Mouse (Mus musculus) cerebellum, adult 8-10 months (tissue): ENCODE measurements around the gene Bcl2l1.

Experiments used
- DNase-seq: peaks from one replicate; pipeline ENCODE4 v3.0.0; 2022

Gene Bcl2l1

DNA sequence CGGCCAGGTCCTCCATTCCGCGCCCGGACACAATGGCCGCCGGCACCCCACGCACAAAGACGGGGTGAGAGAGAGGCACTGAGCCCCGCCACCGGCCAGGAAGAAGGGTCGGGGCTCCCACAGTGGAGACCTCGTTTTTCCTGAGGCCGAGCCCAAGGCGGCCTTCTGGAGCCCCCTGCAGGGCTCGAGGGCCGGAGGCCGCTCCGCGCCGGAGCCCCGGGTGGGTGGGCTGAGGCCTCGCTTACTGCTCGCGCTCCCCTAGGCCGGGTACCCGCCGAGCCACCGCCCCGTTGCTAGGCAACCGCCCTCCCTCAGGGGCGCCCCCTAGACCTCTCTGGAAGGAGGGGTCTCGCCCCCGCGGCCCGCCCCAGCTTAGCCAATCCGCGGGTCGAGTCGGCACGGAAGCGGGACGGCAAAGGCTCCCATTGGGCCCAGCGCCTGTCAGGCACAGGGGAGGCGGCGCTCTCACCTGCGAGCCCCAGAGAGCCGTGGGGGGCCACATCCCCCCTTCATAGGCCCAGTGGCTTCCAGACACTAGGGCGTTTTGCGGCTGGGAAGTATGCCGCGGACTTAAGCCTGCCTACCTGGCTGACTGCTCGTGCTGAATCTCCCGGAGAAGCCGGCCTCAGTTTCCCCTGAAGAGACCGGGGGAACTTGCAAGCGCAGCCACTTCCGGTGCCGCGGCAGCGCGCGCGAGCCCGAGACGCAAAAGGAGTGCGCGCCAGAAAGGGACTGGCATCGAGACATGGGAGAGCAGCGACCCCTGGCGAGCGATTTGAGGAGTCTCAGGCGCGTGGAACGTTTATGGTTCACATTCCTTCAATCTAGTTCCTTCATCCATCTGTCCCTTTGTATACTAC is at the start of gene Bcl2l1:
TSS of gene Bcl2l1 (minus strand) at position 710 of the 860 bp plus-strand sequence.
- peak; percentile 97 for DNase-seq

DNA sequence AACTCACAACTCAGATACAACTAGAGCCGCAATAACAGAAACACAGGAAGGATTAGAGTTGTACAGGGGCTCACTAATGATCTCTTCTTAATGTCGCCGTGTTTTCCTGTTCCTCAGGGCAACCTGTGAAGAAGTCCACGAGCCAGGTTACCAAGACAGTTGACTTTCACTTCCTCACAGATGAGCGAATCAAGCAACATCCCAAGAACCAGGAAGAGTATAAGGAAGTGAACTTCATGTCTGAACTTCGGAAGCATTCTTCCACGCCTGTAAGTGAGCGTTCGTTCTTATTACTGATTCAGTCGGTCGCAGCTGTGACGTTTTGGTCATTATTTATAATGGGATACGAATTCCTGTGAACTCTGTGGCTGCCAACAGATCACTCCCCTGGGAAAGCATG is 49.4 kb upstream of the Bcl2l1 start:
- DNase-seq, result no peak

DNA sequence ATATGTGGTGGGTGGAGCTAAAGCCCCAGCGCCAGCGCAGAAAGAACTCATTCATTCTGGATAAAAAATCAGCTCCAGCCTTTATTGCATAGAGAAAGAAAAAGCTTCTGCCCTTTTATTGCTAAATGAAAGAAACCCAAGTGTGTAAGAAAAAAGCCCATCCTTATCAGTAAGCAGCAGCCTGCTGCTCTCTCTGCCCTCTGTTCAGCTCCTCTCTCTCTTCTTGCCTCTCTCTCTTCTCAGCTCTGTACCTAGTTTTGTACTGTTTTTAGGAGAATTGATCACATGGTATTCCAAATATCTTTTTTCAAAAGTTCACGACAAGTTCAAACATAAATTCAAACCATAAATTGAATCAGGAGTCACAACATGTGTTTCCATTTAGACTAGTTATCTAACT is 46.7 kb upstream of the Bcl2l1 start:
- DNase-seq, result no peak

DNA sequence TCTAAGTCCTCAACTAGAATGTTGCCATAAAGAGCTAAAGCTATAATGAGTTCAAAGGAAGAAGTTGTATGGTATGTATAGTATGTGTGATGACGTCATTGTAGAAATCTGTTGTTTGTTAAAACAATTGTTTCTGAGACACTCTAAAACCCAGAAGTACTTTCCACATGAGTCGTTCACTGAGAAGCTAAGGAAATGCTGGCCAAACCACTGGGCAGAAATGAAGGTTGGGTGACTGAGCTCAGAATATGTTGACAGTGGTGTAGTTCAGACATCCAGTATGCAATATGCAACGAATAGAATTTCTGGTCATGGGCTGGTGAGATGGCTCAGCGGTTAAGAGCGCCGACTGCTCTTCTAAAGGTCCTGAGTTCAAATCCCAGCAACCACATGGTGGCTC is 31.8 kb upstream of the Bcl2l1 start:
- no peak for DNase-seq

DNA sequence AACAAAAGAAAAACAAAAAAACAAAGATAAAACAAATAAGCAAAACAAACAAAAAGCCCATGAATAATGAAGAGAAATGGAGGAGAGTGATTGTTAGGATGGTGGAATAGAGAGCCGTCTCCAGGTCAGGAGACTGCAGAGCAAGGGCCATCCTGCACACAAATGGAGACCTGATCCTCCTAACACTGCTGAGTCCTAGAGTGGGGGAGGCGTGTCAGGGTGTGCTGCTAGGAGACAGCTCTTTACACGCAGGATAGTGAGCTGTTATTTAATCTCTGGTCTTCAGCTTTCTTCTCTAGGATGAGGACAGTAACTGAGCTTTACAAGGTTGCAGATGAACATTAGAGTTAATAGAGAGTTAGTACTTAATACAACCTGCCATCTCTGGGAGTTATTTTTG is 31.1 kb upstream of the Bcl2l1 start:
- no peak for DNase-seq

DNA sequence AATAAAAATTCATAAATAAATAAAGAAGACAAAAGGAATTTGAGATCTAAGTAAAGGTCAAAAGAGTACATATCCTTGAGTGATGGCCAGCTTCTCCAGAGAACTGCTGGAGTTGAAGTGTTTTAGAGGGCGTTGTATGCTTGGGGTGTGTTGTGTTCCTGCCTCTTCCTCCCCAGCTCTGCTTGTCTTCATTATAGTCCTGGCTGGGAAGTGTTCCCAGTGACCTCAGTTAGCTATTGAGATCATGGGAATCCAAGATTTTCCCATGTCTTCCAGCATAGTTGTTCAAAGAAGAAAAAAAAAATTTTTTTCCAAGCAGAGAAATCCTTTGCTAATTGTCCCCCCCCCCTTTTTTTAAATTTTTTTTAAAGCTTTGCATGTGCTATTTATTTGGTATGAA is 30.4 kb upstream of the Bcl2l1 start:
- no peak for DNase-seq

DNA sequence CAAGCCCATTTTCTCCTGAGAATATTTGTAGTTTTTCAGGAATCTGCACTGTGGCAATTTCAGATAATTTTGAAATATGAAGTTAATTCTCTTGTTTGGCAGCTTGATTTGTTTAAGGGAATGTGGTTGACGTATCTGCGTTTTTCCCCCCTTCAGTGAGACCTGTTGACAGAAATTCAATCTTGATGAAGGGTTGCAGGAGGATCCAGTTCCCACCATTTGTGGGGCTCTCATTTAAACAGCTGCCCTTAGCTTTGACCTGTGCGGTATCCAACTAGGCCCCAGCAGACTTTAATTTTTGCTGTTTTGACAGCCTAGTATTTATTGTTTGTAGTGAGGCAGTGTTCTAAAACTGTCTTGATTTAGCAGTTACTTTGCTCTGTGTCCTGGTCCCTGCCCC is 28.0 kb upstream of the Bcl2l1 start:
- no peak for DNase-seq

DNA sequence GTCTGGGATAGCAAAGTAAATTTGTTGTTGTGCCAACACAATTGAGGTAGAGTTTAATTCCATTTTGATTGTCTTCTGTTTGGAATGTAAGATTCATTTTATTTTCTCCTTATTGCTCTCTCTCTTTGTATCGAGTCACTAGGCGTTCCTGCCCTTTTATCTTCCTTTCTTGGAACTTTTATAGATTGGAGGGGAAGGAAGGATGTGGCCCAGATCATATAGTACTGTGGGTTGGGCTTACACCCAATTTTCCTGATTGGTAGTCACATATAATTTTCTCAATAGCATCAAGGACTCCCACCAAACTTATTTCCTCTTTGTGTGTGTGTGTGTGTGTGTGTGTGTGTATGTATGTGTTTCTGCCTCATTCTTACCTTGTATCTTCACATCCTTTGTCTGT is 16.9 kb upstream of the Bcl2l1 start:
- DNase-seq, result no peak

DNA sequence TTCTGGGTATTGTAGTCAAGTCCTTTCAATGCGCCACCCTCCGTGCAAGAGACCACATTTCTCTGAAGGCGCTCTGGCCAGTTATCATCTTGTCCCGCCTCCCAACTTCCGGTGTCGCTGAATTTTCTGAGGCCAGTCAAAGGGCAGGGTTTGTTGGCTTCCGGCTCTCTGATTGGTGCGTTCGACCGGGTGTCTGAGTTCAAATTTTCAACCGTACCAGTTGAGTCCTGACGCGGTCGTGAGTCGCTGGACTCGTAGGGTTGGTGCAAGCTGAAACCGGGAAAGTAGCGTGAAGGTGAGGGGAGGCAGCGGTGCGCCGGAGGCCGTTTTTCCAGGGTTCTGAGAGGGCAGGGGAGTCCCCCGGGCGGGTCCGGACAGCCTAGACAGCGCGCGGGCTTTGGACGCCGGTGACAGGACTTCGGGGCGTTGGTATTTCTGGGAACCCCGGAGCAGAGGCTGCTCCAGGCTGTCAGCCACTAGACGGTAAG is 16.3 kb upstream of the Bcl2l1 start, which contains the start of gene Tpx2:
TSS of gene Tpx2 (plus strand) at position 150 of the 488 bp plus-strand sequence.
- peak; percentile 98 for DNase-seq

DNA sequence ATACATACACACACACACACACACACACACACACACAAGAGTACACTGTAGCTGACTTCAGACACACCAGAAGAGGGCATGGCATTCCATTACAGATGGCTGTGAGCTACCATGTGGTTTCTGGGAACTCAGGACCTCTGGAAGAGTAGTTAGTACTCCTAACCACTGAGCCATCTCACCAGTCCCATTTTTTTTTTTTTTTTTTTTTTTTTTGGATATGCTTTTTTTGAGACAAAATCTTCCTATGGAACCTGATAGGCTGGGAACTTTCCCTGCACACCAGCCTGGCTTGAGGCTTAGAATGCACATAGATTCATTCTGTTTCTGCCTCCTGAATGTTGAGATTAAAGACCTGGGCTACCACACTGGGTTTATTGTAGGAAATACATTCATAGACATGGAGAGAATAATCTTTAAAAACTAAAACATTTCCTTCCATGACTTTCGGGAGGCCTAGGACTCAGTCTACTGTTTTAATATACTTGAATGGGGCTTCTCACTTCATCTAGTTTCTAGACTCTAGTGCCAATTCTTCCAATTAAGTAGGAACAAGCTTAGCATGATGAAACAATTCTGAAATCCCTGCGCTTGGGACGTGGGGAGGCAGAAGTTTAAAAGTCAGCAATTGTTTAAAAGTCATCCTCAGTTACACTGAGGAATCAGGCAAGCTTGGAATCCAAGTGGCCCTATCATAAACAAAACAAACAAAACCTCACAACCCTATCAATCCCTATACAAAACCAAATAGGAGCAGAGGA is 15.7 kb upstream of the Bcl2l1 start:
- DNase-seq, result no peak

DNA sequence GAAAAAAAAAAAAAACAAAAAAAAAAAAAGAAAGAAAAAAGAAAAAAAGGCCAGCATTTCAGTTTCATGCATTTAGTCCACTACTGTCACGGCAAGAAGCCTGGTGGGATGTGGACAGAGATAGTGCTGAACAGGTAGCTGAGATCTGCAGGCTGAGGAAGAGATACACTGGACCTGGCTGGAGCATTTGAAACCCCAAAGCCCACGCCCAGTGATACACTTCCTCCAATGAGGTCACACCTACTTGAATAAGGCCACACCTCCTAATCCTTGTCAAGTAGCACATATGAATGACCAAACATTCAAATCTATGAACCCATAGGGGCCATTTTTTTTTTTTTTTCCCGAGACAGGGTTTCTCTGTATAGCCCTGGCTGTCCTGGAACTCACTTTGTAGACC is 11.2 kb upstream of the Bcl2l1 start:
- no peak for DNase-seq

DNA sequence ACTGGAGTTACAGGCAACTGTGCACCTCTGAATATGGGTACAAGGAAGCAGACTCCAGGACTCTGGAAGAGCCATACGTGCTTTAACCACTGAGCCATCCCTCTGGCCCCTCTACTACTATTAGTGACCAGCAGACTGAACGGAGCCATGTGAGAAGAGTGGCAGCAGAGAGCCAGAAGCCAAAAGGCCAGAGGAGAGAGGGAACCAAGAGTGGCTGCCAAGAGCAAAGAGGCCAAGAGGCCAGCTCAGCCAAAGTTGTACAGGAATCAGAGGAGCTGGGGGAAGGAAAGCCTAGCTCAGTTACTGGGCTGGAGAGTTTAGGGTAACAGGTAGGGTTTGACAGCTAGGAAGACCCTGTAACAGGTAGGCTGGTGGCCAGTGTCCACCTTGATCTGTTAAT is 7.7 kb upstream of the Bcl2l1 start:
- DNase-seq, result no peak

DNA sequence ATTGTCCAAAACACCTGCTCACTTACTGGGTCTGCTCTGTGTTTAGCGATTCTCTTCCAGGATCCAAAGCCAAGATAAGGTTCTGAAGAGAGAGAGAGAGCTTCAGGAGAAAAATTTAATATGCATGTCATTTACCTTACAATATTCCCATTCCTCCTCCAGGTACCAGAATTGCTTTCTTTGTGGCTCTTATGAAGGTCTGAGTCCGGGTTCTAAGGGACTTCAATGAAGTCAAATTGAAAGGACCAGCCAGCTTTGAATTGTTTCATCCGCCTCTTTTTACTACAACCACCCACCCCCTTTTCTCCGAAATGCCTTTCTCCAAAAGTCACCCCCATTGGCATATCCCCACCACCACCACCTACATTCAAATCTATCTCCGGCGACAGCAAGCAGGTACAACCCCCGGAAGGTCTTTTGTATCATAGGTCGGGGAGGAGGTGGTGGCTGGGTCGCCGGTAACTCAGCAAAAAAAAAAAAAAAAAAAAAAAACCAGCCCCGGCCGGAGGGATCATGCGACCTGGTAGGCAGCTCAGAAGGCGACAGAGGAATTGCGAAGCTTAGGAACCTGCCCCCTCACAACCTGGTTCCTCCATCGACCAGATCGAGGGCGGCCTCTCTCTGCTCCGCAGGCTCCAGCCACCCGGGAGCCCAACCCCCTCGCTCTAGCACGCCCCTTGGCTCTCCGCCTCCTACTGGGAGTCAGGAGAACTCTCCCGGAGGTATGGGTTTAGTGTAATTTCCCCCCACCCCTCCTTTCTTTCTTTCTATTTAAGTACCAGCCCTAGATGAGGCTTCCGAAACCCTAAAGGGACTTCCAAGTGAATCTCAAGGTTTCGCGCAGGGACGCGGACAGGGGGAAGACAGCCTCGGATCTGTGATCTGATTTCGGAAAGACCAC is 1.3 kb downstream of the Bcl2l1 start:
- peak; percentile 81 for DNase-seq

DNA sequence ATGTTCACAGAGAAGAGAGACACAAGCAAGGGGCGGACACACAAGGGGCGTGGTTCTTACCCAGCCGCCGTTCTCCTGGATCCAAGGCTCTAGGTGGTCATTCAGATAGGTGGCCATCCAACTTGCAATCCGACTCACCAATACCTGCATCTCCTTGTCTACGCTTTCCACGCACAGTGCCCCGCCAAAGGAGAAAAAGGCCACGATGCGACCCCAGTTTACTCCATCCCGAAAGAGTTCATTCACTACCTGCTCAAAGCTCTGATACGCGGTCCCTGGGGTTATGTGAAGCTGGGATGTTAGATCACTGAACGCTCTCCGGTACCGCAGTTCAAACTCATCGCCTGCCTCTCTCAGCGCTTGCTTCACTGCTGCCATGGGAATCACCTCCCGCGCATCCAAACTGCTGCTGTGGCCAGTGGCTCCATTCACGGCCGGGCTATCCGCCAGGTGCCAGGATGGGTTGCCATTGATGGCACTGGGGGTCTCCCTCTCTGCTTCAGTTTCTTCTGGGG is 2.1 kb downstream of the Bcl2l1 start:
- DNase-seq, result no peak

DNA sequence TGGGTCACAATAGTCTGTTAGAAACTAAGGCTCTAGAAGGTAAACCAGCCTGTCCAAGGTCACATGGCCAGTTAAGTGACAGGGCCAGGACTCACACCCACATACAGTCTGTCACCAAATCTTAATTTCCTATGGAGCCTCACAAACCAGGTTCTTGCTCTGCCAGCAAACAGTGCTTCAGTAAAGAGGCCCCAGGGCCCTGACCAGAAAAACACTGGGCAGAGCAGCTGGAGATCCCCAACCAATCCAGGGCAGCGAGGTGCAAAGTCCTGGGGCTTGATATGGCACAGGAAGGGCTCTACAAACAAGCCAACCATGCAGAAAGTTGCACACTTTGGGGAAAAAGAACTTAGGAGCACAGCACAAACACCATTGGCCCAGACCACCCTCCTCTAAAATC is 3.0 kb downstream of the Bcl2l1 start:
- no peak for DNase-seq

DNA sequence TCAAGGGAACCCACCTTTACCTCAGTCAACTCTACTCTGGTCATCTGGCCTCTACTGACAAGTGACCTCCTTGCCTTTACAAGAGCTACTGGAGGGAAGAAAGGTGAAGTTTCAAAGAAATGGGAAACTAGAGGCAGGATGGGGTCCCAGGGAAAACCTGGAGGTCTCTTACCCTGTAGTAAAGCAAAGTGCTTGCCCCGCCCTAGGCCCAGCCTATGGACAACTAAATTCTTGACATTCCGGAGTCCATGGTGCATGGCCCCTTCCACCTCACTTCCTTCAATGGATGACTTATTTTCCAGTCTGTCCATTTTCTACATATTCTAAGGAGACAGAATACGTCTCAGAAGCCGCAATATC is 3.5 kb downstream of the Bcl2l1 start:
- DNase-seq, result no peak

DNA sequence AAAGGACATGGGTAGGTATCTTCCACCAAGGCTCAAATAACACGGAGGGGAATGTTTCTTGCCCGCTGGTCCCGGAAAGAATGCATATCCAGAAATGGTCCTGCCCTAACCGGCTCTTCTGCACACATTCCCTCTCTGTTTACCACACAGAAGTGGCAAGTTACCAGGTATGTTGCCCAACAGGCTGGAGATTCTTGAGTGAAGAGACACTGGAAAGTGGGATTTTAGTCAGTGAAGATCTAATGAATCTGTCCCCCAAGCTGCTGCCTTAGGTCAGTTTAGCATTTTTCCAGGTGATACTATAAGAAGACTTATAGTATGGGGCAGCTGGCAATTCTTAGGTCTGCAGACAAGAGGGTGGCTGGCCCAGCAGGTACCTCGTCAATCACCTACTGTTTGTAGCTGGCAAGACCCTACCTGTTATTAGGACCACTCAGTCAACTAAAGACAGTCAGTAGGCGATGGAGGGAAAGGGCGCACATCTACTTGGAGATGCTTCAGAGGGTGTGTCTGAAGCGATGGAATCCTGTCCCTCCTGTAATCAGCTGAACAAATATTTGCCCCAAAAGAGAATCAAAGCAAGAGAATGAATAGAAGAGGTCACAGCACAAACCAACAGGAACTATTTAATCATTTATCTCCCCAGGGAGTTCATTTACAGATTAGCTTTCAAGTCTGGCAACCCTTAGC is 4.1 kb downstream of the Bcl2l1 start:
- no peak for DNase-seq

DNA sequence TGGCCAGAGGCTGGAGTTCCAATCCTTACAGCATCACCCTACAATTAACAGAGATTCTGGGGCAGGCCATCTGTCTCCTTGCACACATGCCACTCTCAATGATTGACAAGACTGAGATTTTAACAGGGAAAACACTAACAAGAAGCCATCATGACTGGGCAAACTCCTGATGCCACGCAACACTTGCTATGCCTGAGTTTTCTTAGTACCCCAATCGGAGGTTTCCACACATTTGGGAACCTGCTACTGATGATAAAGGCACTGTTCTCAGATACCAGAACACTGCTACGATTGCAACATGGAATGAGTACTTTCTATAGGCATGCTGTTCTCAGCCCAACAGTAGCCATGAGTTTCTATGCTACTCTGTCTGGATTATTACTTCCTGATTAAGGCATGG is 5.0 kb downstream of the Bcl2l1 start:
- DNase-seq, result no peak

DNA sequence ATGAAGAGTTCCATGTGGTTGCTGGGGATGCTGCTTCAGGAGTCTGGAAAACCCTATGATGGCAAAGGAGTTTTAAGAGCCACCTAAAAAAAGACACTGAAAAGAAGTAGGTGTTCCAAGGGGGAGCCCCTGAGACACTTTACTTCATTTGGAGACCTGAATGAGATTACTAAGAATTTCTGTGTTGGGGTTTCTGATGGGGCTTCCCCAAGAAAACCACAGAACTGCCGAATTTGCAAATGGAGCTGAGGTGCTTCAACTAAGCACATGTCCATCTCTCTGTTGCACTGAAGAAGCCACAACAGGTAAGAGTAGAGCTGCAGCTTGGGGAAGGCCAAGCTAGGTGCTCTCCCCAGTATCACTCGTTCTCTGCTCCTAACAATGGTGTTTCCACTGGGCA is 5.8 kb downstream of the Bcl2l1 start:
- DNase-seq, result no peak

DNA sequence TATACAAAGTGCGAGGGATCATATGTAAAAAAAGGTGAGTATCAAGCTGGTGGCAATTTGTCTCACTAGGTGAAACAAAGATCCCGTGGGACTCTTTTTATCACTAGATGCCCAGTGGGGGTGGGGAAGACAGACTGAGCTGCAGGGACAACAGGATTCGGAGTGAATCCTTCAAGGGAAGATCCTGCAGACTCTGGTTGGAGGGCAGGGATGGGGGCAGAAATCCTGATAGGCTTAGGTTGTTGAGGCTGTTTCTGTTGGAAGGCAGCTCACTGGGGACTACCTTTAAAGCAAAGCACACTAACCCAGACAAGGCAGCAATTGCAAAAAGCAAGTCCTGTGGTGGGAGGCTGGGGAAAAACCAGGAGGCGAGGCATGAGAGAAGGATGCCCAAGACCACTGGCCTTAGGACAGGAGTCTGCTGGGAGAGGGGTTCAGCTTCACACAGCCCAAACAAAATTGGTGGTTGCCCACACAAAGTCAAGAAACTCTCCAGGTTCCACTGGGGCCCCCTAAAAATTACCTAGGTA is 6.3 kb downstream of the Bcl2l1 start:
- DNase-seq, result no peak

DNA sequence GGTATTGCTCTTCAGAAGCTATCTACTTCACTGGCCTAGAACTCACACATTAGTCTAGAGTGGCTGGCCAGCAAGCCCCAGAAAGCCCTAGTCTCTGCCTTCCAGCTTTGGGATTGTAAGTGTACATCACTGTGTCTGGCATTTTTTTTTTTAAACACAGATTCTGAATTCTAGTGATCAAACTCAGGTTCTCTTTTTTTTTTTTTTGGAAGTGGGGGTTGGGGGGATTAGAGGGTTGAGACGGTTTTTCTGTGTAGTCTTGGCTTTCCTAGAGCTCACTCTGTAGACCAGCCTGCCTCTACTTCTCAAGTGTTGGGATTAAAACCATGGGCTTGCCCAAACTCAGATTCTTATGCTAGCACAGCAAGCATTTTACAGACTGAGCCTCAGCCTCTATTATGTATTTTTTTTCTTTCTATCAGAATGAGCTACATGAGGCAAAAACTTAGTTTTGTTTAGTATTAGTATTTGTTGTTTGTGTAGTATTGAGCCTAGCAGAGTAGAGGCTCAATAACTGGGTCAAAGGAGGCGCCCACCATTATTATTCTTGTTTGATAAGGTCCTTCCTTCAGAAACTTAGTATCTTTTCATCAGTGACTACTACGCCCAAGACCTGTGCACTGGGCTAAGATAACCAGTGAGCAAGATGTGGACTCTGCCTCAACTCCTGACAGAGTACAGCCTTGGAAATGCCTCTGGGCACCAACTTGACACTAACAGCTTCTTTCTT is 6.9 kb downstream of the Bcl2l1 start:
- DNase-seq, result no peak
